Comparison of ENCODE assay signal across 9 mouse cellular contexts in the genomic region with DNA sequence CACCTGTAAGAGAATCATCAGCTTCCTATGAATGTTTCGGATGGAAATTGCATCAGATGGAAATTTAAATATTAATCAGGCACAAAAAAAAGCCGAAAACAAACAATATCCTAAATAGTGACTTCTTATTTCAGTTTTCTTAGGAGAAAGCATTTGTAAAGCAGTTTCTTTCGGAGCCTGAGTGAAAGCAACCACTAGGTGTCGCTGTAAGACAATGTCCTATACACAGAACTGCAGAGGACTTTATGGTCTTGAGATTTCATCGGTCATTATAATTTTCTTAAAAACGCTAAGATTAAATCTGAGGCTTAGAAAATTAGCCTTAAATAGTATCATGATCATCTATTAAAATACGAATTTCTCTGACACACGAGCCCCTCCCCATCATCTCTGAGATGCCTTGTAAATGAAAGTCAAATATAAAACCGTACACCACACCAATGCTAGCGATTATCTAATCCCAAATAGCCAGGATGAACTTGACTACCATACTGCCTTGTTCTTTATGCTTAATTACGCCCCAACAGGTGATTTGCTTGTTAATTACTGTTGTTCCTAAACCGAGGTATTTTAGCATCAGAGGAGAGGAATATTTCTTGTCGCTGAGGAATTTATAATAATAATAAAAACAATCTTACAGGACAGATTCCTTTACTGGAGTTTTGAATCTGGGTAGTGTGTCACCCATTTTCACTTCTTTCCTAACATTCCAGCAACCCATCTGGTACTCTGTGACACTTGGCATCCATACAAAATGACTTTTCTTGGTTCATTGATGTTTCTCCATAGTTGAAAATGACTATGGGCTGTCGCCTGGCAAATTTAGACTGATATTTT.
A peak's percentile ranks its signal among the peaks of the same experiment; 100 is the strongest.
DNase-seq lines count a peak whose midpoint lies in the region; ATAC-seq and TF ChIP-seq lines count a peak whose summit lies in the region.
"Had no signal": no experiment of that assay in that cellular context is flagged by ENCODE, and none has a peak within 500 bp of the region (broad histone marks: within the 10 kb centered on the region; RNA-seq: fewer than 3 reads in every experiment).

No protein-coding gene starts in this region.

- H3K9me3 ChIP-seq in forebrain, embryonic 11.5 days (ENCODE audit: control insufficient read depth, low read length): no peaks in the 10 kb centered on the region
- H3K9me3 ChIP-seq in lung, postnatal 0 days (ENCODE audit: low read length): no peaks in the 10 kb centered on the region
- H3K9me3 ChIP-seq: heart, embryonic 13.5 days had no signal

- H3K9ac ChIP-seq in forebrain, embryonic 11.5 days (ENCODE audit: low read length): no peak overlapping the region
- H3K9ac ChIP-seq in lung, postnatal 0 days (replicated peaks; ENCODE audit: low read depth): no peak overlapping the region
- H3K9ac ChIP-seq: heart, embryonic 13.5 days had no signal

- TF ChIP-seq CTCF in lung, postnatal 0 days (IDR thresholded peaks at IDR 0.05): peak; percentile 78

- WGBS in forebrain, embryonic 11.5 days: 40% methylated on average over 14 of the region's 14 CpGs
- WGBS in lung, postnatal 0 days: 33% methylated on average over 14 of the region's 14 CpGs

- ATAC-seq in forebrain, embryonic 11.5 days (replicated peaks; ENCODE audit: low FRiP score): peak; percentile 76
- no peak for ATAC-seq in lung, postnatal 0 days

- no peak overlapping the region for H3K4me2 ChIP-seq in forebrain, embryonic 11.5 days (ENCODE audit: low read depth, low read length, severe bottlenecking)
- no peak overlapping the region for H3K4me2 ChIP-seq in lung, postnatal 0 days (replicated peaks; ENCODE audit: low read depth, low read length)
- H3K4me2 ChIP-seq: heart, embryonic 13.5 days had no signal

- DNase-seq in thymus, postnatal 14 days: peak; percentile 4
- DNase-seq in thymus, postnatal 36 days: no peak
- peak; percentile 33 for DNase-seq in c-Kit-positive CD71-negative TER-119-negative erythroid progenitor cells, embryonic 14.5 days (ENCODE audit: low read depth)
- DNase-seq in forebrain, embryonic 11.5 days (ENCODE audit: low spot score): peak; percentile 63
- peak; percentile 24 for DNase-seq in kidney, postnatal 14 days
- peak; percentile 52 for DNase-seq in lung, postnatal 0 days (ENCODE audit: low spot score)
- peak; percentile 69 for DNase-seq in right cerebral cortex, postnatal 14 days
- DNase-seq in ovary, postnatal 10 days (ENCODE audit: low spot score): no peak

- no peaks in the 10 kb centered on the region for H3K36me3 ChIP-seq in forebrain, embryonic 11.5 days (ENCODE audit: control insufficient read depth, insufficient read depth, low read length)
- no peaks in the 10 kb centered on the region for H3K36me3 ChIP-seq in lung, postnatal 0 days (ENCODE audit: insufficient read depth, low read length)
- H3K36me3 ChIP-seq: heart, embryonic 13.5 days had no signal

- no peaks in the 10 kb centered on the region for H3K4me1 ChIP-seq in forebrain, embryonic 11.5 days (replicated peaks; ENCODE audit: control insufficient read depth, insufficient read depth, low read length)
- no peaks in the 10 kb centered on the region for H3K4me1 ChIP-seq in lung, postnatal 0 days (ENCODE audit: insufficient read depth, low read depth, low read length)
- H3K4me1 ChIP-seq: heart, embryonic 13.5 days had no signal

- H3K27me3 ChIP-seq in forebrain, embryonic 11.5 days (ENCODE audit: control insufficient read depth, insufficient read depth, low read length): no peaks in the 10 kb centered on the region
- no peaks in the 10 kb centered on the region for H3K27me3 ChIP-seq in lung, postnatal 0 days (replicated peaks; ENCODE audit: insufficient read depth, low read length)
- H3K27me3 ChIP-seq: heart, embryonic 13.5 days had no signal

- no peak overlapping the region for H3K4me3 ChIP-seq in forebrain, embryonic 11.5 days (ENCODE audit: low read depth, low read length)
- H3K4me3 ChIP-seq in lung, postnatal 0 days (ENCODE audit: low read depth, low read length): no peak overlapping the region
- H3K4me3 ChIP-seq: heart, embryonic 13.5 days had no signal

- no peak overlapping the region for H3K27ac ChIP-seq in forebrain, embryonic 11.5 days (ENCODE audit: low read depth, low read length)
- no peak overlapping the region for H3K27ac ChIP-seq in lung, postnatal 0 days (ENCODE audit: low read length)
- H3K27ac ChIP-seq: heart, embryonic 13.5 days had no signal

- TF ChIP-seq EP300 in lung, postnatal 0 days (IDR thresholded peaks at IDR 0.05): no peak

Comparison
In these comparisons a context has a peak if more than half of its experiments do, and no peak if none do; other contexts are left out.
1. DNase-seq: peak in thymus, postnatal 14 days (single experiment), c-Kit-positive CD71-negative TER-119-negative erythroid progenitor cells, embryonic 14.5 days (single experiment), forebrain, embryonic 11.5 days (single experiment), kidney, postnatal 14 days (single experiment), lung, postnatal 0 days (single experiment) and right cerebral cortex, postnatal 14 days (single experiment); none in thymus, postnatal 36 days (0 of 2) and ovary, postnatal 10 days (single experiment).